Mouse (Mus musculus): Measurements from ENCODE around the gene Adh5.

GRCm38 (mm10) chr3:138409585-138409984 lies 33.3 kb upstream of the Adh5 start:
- no peak for TF ChIP-seq POLR2A (IDR thresholded peaks at IDR 0.05; ENCODE audit: borderline replicate concordance, low read depth, low read length)
- TF ChIP-seq CTCF (IDR thresholded peaks at IDR 0.05; ENCODE audit: low read depth, low read length) = no peak

Data from bone marrow macrophage, adult 2 months (primary cell).